Mouse (Mus musculus) cerebellum, adult 8-10 months (tissue): Measurements from ENCODE around the gene Chfr.

Experiments
- DNase-seq: peaks from one replicate; pipeline ENCODE4 v3.0.0; 2022

The Chfr gene

DNA sequence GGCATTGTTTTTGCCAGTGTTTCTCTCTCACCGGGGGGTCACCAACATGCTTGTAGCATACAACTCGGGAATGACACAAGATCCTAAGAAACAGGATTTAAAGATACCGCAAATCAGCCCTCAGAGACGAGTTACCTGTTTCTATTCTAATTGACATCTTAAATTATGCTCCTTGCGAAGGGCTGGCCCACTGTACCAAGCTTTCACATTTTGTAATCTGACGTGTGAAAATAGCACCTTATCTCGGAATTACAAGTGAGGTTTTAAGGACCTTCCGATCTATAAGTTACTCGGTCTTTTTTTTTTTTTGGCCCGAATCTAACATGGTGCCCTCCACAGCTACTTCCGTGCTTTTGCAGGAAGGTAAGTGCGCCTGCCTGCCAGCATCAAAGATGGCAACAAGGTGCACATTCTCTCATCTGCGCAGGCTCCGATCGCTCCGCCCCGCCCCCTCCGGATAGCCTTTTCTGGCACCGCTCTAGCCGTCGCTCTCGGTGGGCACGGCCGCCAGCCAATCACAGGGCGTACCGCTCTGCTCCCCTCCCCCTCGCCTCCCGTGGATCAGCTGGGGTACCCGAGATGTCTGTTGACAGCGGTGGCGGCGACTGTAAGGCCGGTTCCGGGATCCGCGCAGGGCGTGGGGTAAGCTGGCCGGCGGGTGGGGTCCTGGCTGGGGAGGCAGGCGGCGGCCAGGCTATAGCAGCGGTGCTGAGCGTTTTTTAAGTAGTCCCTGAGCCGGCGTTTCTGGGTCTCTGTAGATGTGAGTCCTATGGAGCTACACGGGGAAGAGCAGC is at the start of gene Chfr:
TSS of gene Chfr (plus strand) at position 550 of the 794 bp plus-strand sequence.
- peak; percentile 99 for DNase-seq

- DNase-seq = no peak
Observed at GRCm38 (mm10) chr5:110086161-110086866, 49.3 kb upstream of the Chfr start.

GRCm38 (mm10) chr5:110091546-110091945 is 44.1 kb upstream of the Chfr start:
- DNase-seq = no peak

GRCm38 (mm10) chr5:110094030-110094846 is 41.4 kb upstream of the Chfr start, which contains the start of gene Gm35315:
Gene Gm35315 (minus strand): TSS chr5:110094420.
- DNase-seq = peak; percentile 88

- no peak for DNase-seq
Observed at GRCm38 (mm10) chr5:110094847-110095213, 40.8 kb upstream of the Chfr start.

GRCm38 (mm10) chr5:110098991-110099477 is 36.6 kb upstream of the Chfr start:
- no peak for DNase-seq

- peak; percentile 26 for DNase-seq
Observed at GRCm38 (mm10) chr5:110099656-110100580, 35.7 kb upstream of the Chfr start, which contains the start of gene Plcxd1. Gene Plcxd1 (plus strand): TSS chr5:110099969.

DNA sequence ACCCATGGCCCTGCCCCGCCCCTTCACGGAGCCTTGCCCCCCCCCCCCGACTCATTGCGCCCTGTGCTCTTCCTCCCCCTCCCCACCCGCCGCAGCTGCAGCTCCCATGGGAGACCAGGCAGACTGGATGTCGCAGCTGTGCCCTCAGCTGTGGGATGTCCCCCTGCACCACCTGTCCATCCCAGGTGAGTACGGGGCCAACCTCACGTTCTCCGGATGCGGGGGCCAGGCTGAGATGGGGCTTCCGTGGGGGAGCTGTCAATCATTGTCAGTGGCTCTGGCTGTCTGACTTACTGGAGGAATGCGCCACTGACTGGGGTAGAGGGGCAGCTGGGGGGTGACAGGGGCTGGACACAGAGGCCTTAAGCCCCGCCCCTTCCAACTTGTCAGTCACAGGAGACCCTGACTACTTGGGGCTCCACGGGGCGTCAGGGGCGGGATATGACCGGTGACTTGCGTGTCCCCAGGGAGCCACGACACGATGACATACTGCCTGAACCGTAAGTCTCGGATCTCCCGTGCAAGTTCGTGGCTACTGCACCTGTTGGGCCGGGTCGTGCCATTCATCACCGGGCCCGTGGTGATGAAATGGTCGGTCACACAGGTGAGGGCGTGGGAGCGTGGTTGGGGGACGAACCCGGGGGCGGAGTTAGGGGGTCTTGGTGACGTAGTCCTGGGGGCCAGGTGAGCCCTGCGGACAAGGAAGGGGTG is 34.6 kb upstream of the Chfr start:
- peak; percentile 45 for DNase-seq

DNA sequence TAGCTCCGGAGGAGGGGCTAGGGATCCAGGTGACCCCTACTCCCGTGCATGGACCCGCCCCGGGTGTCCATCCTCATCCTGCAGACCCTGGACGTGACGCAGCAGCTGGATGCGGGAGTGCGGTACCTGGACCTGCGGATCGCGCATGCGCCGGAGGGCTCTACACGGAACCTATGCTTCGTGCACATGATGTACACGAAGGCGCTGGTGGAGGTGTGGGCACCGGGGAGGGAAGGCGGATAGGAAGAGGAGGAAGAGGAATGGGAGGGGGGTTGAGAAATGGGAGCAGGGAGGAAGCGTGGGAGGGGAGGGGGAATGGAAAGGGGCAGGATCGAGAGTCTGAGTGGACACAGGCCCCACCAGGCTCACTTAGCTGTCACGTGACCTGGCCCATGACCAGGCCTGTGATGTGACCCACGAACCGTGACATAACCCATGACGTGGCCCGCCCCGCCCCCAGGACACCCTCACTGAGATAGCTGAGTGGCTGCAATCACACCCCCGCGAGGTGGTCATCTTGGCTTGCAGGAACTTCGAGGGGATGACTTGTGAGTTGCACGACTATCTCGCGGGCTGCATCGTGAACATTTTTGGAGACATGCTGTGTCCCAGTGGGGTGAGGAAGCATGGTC is 33.8 kb upstream of the Chfr start:
- DNase-seq = peak; percentile 66

- no peak for DNase-seq
Observed at GRCm38 (mm10) chr5:110102429-110102828, 33.2 kb upstream of the Chfr start.

GRCm38 (mm10) chr5:110102853-110103625 is 32.6 kb upstream of the Chfr start:
- DNase-seq = no peak

DNA sequence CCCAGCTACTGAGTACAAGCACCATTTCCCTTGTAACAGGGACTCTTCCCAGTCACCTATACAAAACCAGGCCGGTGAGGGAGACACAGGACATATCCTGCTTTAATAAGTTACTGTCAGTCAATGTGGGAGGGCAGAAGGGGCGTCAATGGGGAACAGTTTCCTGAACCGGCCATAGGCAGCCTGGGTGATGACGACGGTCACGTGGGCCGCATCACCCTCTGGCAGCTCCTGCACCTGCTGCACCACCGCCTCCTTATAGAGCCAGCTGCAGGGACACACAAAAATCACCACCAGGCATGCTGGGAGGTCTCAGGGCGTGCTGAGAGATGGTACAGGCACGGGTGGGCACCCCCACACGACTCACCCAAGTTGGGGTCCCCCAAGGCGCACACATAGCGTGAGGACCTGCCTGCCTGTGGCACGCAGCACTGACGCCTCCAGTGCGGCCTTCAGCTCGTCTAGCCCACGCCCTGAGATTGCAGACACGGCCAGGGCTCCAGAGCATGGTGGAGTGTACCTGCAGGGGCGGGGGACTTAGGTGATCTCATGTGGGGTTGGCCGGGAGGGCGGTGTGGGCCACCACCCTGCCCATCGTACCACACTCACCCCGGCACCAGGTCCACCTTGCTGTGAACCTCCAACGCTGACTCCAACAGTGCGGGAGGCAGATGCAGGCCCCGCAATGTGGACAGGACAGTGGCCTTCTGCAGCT is 31.6 kb upstream of the Chfr start:
- DNase-seq = no peak

- DNase-seq = peak; percentile 33
Observed at GRCm38 (mm10) chr5:110104616-110105380, 30.8 kb upstream of the Chfr start.

DNA sequence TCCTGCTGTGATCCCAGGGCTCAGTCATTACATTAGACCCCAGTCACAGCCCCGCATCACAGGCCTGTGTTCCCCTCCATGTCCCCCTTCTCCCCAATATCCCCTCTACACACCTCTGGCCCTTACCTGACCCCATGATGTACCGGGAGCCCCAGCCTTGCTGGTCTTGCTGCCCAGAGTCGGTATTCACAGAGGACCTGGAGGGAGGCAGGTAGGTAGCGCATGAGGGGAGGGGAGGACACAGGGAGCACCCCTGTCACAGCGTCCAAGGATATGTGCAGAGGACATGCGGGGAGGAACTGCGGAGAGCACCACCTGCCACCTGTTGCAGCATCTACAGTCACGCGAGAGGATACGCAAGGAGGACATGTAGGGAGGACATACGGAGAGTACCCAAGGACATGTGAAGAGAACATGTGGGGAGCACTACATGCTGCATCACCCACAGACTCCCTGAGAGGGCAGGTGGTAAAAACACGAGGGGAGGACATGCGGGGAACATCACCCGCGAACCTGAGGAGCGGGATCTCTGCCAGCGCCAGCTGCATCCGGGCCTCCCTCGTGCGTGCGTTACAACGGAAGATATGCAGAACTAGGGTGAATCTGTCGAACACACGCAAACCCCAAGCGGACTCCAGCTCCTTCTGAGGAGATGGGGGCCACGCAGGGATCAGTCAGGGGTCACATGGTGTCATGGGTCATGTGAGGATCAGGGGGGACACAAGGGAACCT is 29.3 kb upstream of the Chfr start:
- peak; percentile 26 for DNase-seq

- DNase-seq = peak; percentile 59
Observed at GRCm38 (mm10) chr5:110106901-110107564, 28.6 kb upstream of the Chfr start.

DNA sequence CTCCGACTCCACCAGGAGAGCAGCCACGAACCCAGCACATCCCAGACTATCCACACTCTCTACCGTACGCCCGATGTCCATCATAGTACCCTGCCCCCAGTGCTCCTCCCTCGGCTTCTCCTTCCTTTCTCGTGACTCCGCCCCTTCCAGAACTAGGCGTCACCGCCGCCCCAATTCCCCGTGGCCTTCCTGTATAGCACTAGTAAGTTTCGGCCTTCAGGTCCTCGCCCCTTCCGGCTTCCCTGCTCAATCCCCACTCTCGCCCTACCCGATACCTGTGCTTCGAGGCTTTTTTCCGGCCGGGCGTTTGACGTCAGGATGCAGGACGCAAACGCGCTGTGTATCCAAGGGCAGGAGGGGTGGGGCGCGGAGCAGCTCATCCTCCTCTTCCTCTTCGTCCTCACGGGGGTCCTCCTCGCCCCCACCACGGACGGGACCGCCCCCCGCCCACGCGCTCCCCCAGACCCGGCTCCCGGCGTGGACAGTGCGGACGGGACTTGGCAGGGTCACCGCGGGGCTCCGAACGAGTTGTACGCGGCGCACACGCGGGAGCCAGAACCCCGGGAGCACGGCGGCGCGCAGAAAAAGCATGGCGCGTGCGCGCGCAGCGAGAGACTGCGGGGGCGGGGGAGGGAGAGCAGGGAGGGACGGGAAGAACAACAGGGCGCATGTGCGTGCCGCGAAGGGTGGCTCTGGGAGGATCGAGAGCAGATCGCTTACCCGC is 27.9 kb upstream of the Chfr start, which contains the start of gene Gtpbp6:
TSS of gene Gtpbp6 (minus strand) at position 617 of the 724 bp plus-strand sequence.
- peak; percentile 92 for DNase-seq
